Mouse (Mus musculus): ENCODE measurements at regions not wholly inside any gene's neighbourhood (a gene's known extent, or its start where the extent isn't known, plus 50 kb on each side); places are given as distances from the start of the nearest gene placed in this dataset.

- DNase-seq: no peak
- Histone ChIP-seq H3K27ac (no peak overlapping the region), H3K4me3 (no peak overlapping the region)
- intact Hi-C loops (cut with DNase I): no loop called here
- no peak for TF ChIP-seq CTCF (IDR thresholded peaks at IDR 0.05)
These were observed 175.5 kb upstream of the Msx2 start for GRCm38 (mm10) chr13:53648353-53648752.

- no peak for DNase-seq
- H3K27ac ChIP-seq: no peak overlapping the region
- no peak overlapping the region for H3K4me3 ChIP-seq
- intact Hi-C loops (cut with DNase I): no loop called here
- no peak for TF ChIP-seq CTCF (IDR thresholded peaks at IDR 0.05)
These were observed 169.7 kb upstream of the Msx2 start for GRCm38 (mm10) chr13:53642557-53642956.

- TF ChIP-seq CTCF (IDR thresholded peaks at IDR 0.05): no peak
- H3K4me3 ChIP-seq: no peak overlapping the region
- DNase-seq: no peak
- intact Hi-C loops (cut with DNase I): no loop called here
- H3K27ac ChIP-seq: no peak overlapping the region
These were observed 166.7 kb upstream of the Msx2 start for GRCm38 (mm10) chr13:53639584-53639983.

GRCm38 (mm10) chr13:53639115-53639514 is 166.2 kb upstream of the Msx2 start:
- Histone ChIP-seq H3K4me3 (no peak overlapping the region), H3K27ac (no peak overlapping the region)
- intact Hi-C loops (cut with DNase I): no loop called here
- no peak for DNase-seq
- TF ChIP-seq CTCF (IDR thresholded peaks at IDR 0.05): no peak

GRCm38 (mm10) chr13:53636011-53636410 is 163.1 kb upstream of the Msx2 start:
- H3K27ac ChIP-seq: no peak overlapping the region
- DNase-seq: no peak
- H3K4me3 ChIP-seq: no peak overlapping the region
- no peak for TF ChIP-seq CTCF (IDR thresholded peaks at IDR 0.05)
- intact Hi-C loops (cut with DNase I): no loop called here

- H3K4me3 ChIP-seq: no peak overlapping the region
- H3K27ac ChIP-seq: no peak overlapping the region
- DNase-seq: no peak
- TF ChIP-seq CTCF (IDR thresholded peaks at IDR 0.05): no peak
- intact Hi-C loops (cut with DNase I): no loop called here
These were observed 161.8 kb upstream of the Msx2 start for GRCm38 (mm10) chr13:53634637-53635203.

GRCm38 (mm10) chr13:53598050-53598449 is 125.2 kb upstream of the Msx2 start:
- intact Hi-C loops (cut with DNase I): no loop called here

GRCm38 (mm10) chr13:53596871-53597800 is 124.3 kb upstream of the Msx2 start:
- Histone ChIP-seq H3K4me3 (no peak overlapping the region), H3K27ac (no peak overlapping the region)
- no peak for DNase-seq
- TF ChIP-seq CTCF (IDR thresholded peaks at IDR 0.05): no peak
- intact Hi-C loops (cut with DNase I): no loop called here

More at GRCm38 (mm10) chr13:53598050-53598449, 125.2 kb upstream of the Msx2 start:
- no peak overlapping the region for H3K27ac ChIP-seq
- no peak overlapping the region for H3K4me3 ChIP-seq
- no peak for DNase-seq
- no peak for TF ChIP-seq CTCF (IDR thresholded peaks at IDR 0.05)

GRCm38 (mm10) chr13:53592755-53593154 is 119.9 kb upstream of the Msx2 start:
- intact Hi-C loops (cut with DNase I): no loop called here
- H3K27ac ChIP-seq: no peak overlapping the region
- H3K4me3 ChIP-seq: no peak overlapping the region
- DNase-seq: no peak
- TF ChIP-seq CTCF (IDR thresholded peaks at IDR 0.05): no peak

- no peak for TF ChIP-seq CTCF (IDR thresholded peaks at IDR 0.05)
- H3K4me3 ChIP-seq: no peak overlapping the region
- no peak overlapping the region for H3K27ac ChIP-seq
- DNase-seq: no peak
- intact Hi-C loops (cut with DNase I): no loop called here
These were observed 113.9 kb upstream of the Msx2 start for GRCm38 (mm10) chr13:53586771-53587170.

- intact Hi-C loops (cut with DNase I): no loop called here
- Histone ChIP-seq H3K27ac (no peak overlapping the region), H3K4me3 (no peak overlapping the region)
- no peak for DNase-seq
- TF ChIP-seq CTCF (IDR thresholded peaks at IDR 0.05): no peak
These were observed 111.7 kb upstream of the Msx2 start for GRCm38 (mm10) chr13:53584504-53585130.

GRCm38 (mm10) chr13:53553876-53554577 is 81.2 kb upstream of the Msx2 start:
- TF ChIP-seq CTCF (IDR thresholded peaks at IDR 0.05): no peak
- Histone ChIP-seq H3K27ac (no peak overlapping the region), H3K4me3 (no peak overlapping the region)
- DNase-seq: no peak
- intact Hi-C loops (cut with DNase I): no loop called here

Measured in gastrocnemius, adult 2 months (tissue).